Mouse (Mus musculus) kidney, adult 18-20 months (tissue): ENCODE data around the gene Olfr690.
"Not testable (repeated sequence)": the region's sequence is repeated elsewhere in the genome, so short reads cannot be mapped to it uniquely, and the experiment has no call there.

Experiments used
- DNase-seq: peaks from one replicate; pipeline ENCODE4 v3.0.0; 2021

Olfr690 gene

DNA sequence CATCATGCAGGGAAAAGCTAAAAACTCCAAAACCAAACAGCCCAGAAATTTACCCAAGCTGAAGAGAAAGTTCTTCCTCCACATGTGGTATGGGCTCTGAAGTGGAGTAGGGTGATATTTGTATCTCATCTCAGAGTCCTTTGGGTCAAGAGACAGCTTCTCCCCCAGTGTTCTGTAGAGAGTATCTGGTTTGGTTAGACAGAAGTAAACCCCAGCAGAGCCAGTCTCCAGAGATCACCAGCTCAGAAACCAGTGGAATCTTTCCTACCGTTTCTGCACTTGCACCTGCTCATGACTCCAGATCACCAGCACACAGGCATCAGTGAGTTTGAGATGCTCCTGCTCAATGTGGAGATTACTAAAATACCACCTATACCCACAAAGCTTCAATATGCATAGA is at the start of gene Olfr690:
Olfr690 (minus strand) TSS at position 101 of the 400 bp plus-strand sequence.
- no peak for DNase-seq

DNA sequence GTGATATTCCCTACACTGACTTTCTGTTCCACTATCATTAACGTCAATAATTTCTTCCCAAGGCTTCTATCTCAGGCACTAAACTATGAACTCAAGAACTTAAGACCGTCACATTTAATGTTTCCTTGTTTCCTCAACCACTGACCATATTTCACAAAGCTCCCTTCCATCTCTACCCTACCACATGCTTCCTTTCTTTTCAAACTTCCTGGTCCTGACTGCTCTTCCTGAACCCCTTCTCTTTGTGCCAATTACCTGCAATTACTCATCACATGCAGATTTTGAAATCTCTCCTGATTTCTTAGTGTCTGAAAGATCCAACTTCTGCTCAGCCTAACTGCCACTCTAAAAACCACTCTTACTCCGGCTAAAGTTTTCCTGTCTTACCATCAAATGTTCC is 46.4 kb upstream of the Olfr690 start:
- no peak for DNase-seq

DNA sequence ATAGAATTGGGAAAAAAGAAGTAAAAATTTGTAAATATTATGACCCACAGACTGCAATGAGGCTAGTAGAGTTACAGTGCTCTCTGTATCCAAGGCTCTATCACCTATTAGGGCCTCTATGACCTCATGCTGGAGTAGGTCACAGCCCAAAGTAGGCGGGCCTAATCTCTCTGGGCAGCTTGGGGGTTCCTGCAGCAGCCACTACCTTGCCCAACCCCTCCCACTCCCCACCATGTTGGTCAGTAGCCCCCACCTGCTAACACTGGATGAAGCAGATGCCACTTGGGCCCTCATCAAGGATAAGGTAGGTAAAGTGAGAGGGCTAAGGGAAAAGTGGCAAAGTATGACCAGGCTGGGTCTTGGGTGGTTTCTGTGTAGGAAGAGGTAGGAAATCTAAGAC is 41.0 kb upstream of the Olfr690 start, which contains the start of gene Gm5901:
Gm5901 (plus strand) TSS at position 173 of the 400 bp plus-strand sequence.
- no peak for DNase-seq

DNA sequence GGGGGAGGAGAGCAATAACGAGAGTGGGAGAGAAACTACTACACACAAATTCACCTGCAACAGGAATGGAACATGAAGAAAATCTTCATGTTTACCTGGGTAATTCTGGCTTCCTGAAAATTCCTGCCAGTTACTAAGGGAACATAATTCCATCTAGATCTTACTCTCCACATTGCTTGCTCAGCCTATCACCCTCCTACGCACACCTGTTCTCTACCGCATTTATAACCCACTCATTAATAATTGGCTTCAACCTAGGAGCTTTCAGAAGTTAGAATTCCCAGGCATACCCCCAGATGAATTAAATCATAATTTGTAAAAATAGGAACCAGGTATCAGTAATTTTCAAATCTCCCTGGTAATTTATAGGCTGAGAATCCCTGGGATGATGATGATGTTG is 40.1 kb upstream of the Olfr690 start:
- DNase-seq, result no peak

DNA sequence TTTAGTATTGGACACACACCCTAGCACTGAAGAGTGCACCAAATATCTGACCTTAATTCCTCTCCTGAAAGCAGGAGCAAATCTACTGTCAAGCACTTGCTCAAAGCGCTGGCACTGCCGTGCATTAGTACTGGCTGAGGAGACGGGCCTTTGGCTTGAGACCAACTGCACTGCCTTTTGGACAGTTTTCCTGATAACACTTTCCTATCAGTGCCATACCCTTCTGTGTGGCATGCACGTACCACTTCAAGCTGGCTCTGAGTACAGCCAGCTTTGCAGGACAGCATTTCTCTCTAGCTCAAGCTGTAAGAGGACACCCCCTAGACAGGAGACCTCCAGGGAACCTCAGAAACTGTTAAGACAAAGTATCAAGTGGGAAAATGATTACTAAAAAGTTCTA is 39.6 kb upstream of the Olfr690 start:
- no peak for DNase-seq

DNA sequence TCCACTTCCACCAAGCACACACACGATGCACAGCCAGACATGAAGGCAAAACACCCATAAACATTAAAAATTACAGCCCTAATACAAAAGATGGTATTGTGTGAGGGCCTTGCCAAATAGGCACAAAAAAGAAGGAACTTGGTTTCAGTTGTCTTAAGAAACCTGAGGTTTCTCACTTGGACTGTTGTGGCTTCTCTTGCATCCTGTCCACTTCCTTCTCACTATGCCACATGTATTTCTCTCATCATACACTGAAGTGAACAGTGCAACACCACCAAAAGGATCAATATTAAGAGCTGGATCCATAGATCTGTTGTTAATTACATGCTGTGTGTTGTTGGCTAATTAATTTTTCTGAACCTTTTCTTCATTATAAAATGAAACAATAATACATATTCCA is 39.0 kb upstream of the Olfr690 start:
- no peak for DNase-seq

DNA sequence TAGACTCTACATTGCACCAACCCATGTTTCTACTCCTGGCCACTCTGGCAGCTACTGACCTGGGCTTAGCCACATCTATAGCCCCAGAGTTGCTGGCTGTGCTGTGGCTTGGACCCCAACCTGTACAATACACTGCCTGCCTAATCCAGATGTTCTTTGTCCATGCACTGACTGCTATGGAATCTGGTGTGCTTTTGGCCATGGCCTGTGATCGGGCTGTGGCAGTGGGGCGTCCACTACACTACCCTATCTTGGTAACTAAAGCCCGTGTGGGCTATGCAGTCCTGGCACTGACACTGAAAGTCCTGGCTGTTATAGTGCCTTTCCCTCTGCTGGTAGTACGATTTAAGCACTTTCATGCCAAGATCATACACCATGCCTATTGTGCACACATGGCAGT is 34.6 kb upstream of the Olfr690 start:
- DNase-seq, result no peak

DNA sequence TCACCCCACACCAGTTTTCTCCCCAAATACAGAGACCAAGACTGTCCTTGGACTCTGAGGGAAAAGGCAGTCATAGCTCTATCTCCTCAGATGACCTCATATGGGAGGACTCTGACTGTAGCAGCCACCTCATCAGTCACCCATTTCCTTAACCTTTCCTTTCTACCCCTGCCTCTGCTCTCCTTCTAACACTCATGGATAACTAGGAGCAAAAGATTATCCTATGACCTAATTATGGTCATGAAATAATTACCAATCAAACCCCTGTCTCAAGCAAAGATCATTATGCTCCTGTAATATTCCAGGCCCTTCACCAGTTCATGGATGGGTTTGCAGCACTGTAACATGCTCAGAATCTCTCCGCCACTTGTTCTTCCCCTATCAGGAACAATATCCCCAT is 34.0 kb upstream of the Olfr690 start, which contains the start of gene Olfr692:
Olfr692 (plus strand) TSS at position 301 of the 400 bp plus-strand sequence.
- no peak for DNase-seq

DNA sequence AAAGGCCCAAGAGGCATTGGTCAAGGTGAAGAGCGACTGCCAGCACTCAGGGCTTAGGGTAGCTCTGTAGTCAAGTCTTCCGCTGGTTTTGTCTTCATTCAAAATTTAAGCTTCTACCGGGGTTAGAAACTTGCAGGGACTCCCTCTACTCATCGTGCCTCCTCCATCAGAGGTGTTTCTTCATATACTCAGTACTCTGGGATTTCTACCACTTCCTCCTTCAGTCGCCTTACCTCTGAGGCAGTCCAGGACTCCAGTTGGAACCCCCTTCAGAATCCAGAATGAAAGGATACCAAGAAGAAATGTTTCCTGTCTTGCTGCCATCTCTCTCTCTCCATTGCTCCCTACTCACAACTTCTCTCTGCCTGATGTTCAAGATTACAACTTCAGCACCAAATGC is 33.4 kb upstream of the Olfr690 start:
- DNase-seq, result no peak

DNA sequence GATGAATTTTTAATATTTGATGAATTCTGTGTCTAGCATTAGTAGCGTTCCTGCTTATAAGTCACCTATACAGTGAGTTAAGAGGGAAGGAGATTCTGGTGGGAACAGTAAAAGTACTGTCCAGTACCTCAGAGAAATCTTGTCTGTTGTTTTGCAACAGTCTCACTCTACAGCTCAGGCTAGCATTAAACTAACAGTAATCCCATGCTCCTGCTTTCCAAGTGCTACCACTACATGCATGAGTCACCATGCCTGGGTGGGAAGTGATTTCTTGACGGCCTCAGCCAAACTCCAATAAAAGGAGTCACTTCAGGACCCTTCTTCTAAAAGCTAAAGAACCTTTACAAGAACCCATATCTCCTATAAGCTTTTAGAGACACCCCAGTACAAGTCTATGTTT is 27.8 kb upstream of the Olfr690 start:
- DNase-seq, result no peak

DNA sequence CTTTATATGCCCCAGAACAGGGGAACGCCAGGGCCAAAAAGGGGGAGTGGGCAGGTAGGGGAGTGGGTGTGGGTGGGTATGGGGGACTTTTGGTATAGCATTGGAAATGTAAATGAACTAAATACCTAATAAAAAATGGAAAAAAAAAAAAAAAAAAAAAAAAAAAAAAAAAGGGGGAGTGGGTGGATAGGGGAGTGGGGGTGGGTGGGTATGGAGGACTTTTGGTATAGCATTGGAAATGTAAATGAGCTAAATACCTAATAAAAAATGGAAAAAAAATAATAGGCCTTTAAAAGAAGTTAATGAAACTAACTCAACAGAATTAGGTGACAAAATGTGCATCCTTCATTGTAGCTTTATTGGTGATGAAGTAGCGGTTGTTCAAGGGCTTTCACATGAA is 22.6 kb upstream of the Olfr690 start:
- DNase-seq, result not testable (repeated sequence)

DNA sequence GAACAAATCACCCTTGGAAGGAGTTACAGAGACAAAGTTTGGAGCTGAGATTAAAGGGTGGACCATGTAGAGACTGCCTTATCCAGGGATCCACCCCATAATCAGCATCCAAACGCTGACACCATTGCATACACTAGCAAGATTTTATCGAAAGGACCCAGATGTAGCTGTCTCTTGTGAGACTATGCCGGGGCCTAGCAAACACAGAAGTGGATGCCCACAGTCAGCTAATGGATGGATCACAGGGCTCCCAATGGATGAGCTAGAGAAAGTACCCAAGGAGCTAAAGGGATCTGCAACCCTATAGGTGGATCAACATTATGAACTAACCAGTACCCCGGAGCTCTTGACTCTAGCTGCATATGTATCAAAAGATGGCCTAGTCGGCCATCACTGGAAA is 22.2 kb upstream of the Olfr690 start:
- DNase-seq, result not testable (repeated sequence)

DNA sequence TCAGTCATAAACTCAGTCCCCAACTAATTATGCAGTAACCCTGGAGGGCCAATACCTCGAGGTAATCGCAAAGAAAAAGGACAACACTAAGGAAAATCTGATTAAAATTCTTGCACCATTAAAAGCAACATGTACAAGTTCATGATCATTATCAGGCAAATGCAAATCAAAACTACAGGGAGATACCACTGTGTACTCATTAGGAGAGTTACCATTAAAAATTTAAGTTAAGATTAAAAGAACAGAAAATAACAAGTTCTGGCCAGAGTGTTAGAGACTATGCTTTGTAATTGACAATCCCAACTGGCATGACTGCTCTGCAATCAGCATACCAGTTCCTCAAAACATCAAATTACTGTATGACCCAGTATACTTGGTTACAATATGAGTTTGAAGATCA is 8.8 kb upstream of the Olfr690 start:
- no peak for DNase-seq

DNA sequence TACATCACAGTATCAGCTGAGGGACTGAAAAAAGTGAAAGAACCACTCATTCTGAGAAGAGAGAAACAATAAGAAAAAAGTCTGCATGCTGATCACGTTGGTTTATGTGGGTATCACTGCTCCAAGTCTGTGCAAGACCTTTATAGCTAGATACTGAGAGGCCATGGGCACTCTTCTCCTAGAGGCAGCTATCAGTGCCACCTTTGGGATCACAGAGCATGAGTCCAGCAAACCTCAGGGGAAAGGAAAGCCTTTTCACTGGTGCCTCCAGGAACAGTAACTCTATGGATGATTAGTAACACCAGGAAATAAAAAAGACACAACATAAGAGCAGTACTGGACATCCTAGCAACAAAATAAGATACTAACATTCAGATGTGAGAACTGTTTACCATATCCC is 8.3 kb upstream of the Olfr690 start, which contains the start of gene Olfr691:
Olfr691 (minus strand) TSS at position 101 of the 400 bp plus-strand sequence.
- no peak for DNase-seq

DNA sequence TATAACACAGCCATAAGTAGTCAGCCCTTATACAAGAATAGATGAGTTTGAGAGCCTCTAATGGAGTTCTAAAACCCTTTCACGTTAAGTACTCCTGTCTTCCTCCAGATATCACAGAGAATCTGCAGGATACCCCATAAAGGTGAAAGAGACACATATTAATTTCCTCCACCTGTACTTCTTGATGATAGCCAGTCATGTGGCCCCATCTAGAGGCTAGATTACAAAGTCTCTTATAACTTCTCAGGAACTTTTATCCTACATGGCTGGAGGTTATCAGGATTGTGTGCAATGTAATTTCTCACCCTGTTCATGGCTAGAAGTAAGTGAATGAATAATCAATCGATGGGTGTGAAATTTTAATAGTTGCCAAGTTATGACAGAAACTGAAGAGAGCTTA is 8.6 kb downstream of the Olfr690 start:
- DNase-seq, result no peak

DNA sequence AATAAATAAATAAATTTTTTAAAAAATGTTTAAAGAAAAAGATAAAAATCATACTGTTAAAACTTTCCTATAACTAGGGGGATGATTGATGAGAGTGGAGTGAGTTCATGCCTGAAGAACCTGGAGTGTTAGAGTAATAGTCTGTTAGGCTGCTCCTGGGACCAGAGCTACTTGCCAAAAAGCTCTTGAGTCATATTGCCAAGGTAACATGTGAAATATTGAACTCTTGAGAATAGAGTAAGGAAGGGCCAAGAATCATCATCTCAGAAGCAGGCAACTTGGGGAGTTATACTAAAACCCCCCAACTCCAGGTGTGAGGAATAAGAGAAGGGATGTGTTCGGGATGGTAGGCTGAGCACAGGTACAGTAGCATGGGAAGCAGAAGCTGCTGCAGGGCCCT is 23.0 kb downstream of the Olfr690 start, which contains the start of gene Olfr689:
Olfr689 (plus strand) TSS at position 301 of the 400 bp plus-strand sequence.
- no peak for DNase-seq

DNA sequence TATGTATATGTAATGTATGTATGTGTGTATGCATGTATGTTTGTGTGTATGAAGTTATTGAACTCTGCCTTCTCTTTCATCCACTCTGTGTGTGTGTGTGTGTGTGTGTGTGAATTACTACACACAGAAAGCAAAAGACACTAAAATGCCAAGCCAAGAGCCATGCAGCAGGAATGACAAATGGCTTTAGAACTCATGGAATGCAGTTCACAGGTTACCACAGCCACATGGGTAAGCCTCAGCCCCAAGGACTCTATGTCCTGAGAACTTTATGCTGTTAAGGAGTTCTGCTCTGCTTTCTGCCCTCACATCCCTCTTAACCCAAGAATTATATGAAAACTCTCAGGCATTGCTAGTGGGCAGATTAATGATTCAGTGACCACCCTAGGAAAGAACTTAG is 43.9 kb downstream of the Olfr690 start:
- no peak for DNase-seq

DNA sequence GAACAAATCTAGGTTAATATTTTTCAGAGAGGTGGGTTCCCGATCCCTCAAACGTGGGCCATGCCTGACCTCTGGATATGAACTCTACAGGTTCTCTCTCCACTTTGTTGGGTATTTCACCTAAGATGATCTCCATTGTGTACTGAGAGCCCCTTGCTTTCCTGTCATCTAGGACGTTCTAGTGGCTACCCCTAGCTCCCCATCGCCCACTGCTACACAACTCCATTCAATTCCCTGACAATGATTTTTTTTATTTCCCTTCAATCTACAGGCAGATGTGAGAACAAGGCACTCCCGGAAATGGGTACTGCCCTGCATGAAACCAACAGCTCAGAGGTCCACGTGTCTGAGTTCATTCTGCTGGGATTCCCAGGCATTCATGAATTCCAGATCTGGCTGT is 46.1 kb downstream of the Olfr690 start, which contains the start of gene Olfr688:
Olfr688 (plus strand) TSS at position 301 of the 400 bp plus-strand sequence.
- no peak for DNase-seq
